Mouse (Mus musculus) brain, adult 2 months (tissue): Measurements from ENCODE around the gene Lefty2.
"Not testable (repeated sequence)": the region's sequence is repeated elsewhere in the genome, so short reads cannot be mapped to it uniquely, and the experiment has no call there.

Experiments used
- DNase-seq: peaks from one replicate; pipeline ENCODE4 v3.0.0; 2011; ENCODE audit warnings: low read depth, low spot score

Gene Lefty2

GRCm38 (mm10) chr1:180894088-180894987, 1.4 kb downstream of the Lefty2 start:
- DNase-seq: not testable (repeated sequence)

GRCm38 (mm10) chr1:180901107-180901506, 8.2 kb downstream of the Lefty2 start:
- peak; percentile 78 for DNase-seq

- no peak for DNase-seq
These were observed 10.0 kb downstream of the Lefty2 start for GRCm38 (mm10) chr1:180902915-180903314.

- no peak for DNase-seq
These were observed 10.7 kb downstream of the Lefty2 start for GRCm38 (mm10) chr1:180903666-180904038.

GRCm38 (mm10) chr1:180904039-180904814, 11.3 kb downstream of the Lefty2 start, which contains the start of gene Pycr2:
Pycr2 (plus strand) TSS chr1:180904293.
- DNase-seq: peak; percentile 97

GRCm38 (mm10) chr1:180904815-180905080, 11.8 kb downstream of the Lefty2 start:
- no peak for DNase-seq

- no peak for DNase-seq
These were observed 12.4 kb downstream of the Lefty2 start for GRCm38 (mm10) chr1:180905307-180905706.

- no peak for DNase-seq
These were observed 13.0 kb downstream of the Lefty2 start for GRCm38 (mm10) chr1:180905876-180906275.

GRCm38 (mm10) chr1:180906461-180907147, 13.7 kb downstream of the Lefty2 start:
- DNase-seq: no peak

- peak; percentile 51 for DNase-seq
These were observed 18.2 kb downstream of the Lefty2 start for GRCm38 (mm10) chr1:180911138-180911537.

- no peak for DNase-seq
These were observed 18.9 kb downstream of the Lefty2 start for GRCm38 (mm10) chr1:180911653-180912287.

- no peak for DNase-seq
These were observed 19.9 kb downstream of the Lefty2 start for GRCm38 (mm10) chr1:180912792-180913191.

- DNase-seq: no peak
These were observed 20.9 kb downstream of the Lefty2 start for GRCm38 (mm10) chr1:180913797-180914196.

- DNase-seq: no peak
These were observed 23.5 kb downstream of the Lefty2 start for GRCm38 (mm10) chr1:180916425-180916824.

GRCm38 (mm10) chr1:180917053-180917452, 24.1 kb downstream of the Lefty2 start:
- DNase-seq: no peak

GRCm38 (mm10) chr1:180919686-180920085, 26.8 kb downstream of the Lefty2 start:
- peak; percentile 31 for DNase-seq

- peak; percentile 47 for DNase-seq
These were observed 29.6 kb downstream of the Lefty2 start for GRCm38 (mm10) chr1:180922273-180923048.

- DNase-seq: no peak
These were observed 31.8 kb downstream of the Lefty2 start for GRCm38 (mm10) chr1:180924737-180925136.

GRCm38 (mm10) chr1:180926286-180926685, 33.4 kb downstream of the Lefty2 start:
- no peak for DNase-seq

GRCm38 (mm10) chr1:180929599-180929998, 36.7 kb downstream of the Lefty2 start:
- no peak for DNase-seq

GRCm38 (mm10) chr1:180931106-180931505, 38.2 kb downstream of the Lefty2 start:
- peak; percentile 74 for DNase-seq
